Mouse (Mus musculus) kidney, postnatal 0 days (tissue): ENCODE results near the gene Fgfr2. TPM values are rescaled to one million over a fixed set of nuclear protein-coding genes. Genes with fewer than 3 reads are reported as not detected.

ENCODE experiments used
- ATAC-seq: fragments of 200-750 bp; cut with Nextera tagmentation; replicated peaks from 2 replicates; pipeline ENCODE4 v1.8.0; 2017; ENCODE audit warnings: low read depth, moderate number of reproducible peaks, moderate TSS enrichment, moderate library complexity; ENCODE audit not compliant: low FRiP score
- DNase-seq: peaks from one replicate; pipeline ENCODE4 v3.0.0-alpha.2; 2016; ENCODE audit warnings: low spot score
- H3K27ac ChIP-seq: fragments of 300-500 bp; sonication (generic); 2 replicates; pipeline ENCODE4 v1.5.1; 2014; ENCODE audit warnings: mild to moderate bottlenecking
- H3K27me3 ChIP-seq: fragments of 300-500 bp; sonication (generic); 2 replicates; pipeline ENCODE4 v1.6.1; 2014; ENCODE audit warnings: low read length, mixed read lengths; ENCODE audit not compliant: insufficient read depth
- H3K36me3 ChIP-seq: fragments of 300-500 bp; sonication (generic); 2 replicates; pipeline ENCODE4 v1.6.1; 2014; ENCODE audit warnings: low read length, mixed read lengths; ENCODE audit not compliant: insufficient read depth
- H3K4me1 ChIP-seq: fragments of 300-500 bp; sonication (generic); replicated peaks from 2 replicates; pipeline ENCODE4 v1.6.1; 2014; ENCODE audit warnings: antibody characterized with exemption, low read length, mixed read lengths; ENCODE audit not compliant: insufficient read depth
- H3K4me2 ChIP-seq: fragments of 300-500 bp; sonication (generic); 2 replicates; pipeline ENCODE4 v1.6.1; 2014; ENCODE audit warnings: mild to moderate bottlenecking, low read length, moderate library complexity, mixed read lengths
- H3K4me3 ChIP-seq: fragments of 300-500 bp; sonication (generic); replicated peaks from 2 replicates; pipeline ENCODE4 v1.5.1; 2014; ENCODE audit warnings: low read depth, low read length
- H3K9ac ChIP-seq: fragments of 300-500 bp; sonication (generic); 2 replicates; pipeline ENCODE4 v1.6.1; 2014; ENCODE audit warnings: low read depth, low read length
- H3K9me3 ChIP-seq: fragments of 300-500 bp; sonication (generic); replicated peaks from 2 replicates; pipeline ENCODE4 v1.6.1; 2016; ENCODE audit warnings: low read length, inconsistent platforms, mixed read lengths
- CTCF ChIP-seq: IDR thresholded peaks from 2 replicates; pipeline ENCODE4 v1.5.1; 2016; ENCODE audit warnings: antibody characterized with exemption, low read depth, mild to moderate bottlenecking, moderate library complexity
- WGBS: fragments of 180-500 bp; shearing (Covaris S2); extraction: QIAGEN DNeasy Blood & Tissue Kit; methylation state at CpG from one replicate; pipeline ENCODE4 v1.1.7; 2014; 5-methylcytosine and 5-hydroxymethylcytosine counted together
- polyA plus RNA-seq: library from polyadenylated mRNA; unstranded; fragments of >200 nt; fragmentation: Nextera tagmentation; extraction: Ambion mirVana; gene quantifications from 2 replicates; pipeline ENCODE4 v1.2.1, GENCODE M21; 2015

Fgfr2 gene
- polyA plus RNA-seq, 1 experiment from 2014 or later = 79.8 TPM

DNA sequence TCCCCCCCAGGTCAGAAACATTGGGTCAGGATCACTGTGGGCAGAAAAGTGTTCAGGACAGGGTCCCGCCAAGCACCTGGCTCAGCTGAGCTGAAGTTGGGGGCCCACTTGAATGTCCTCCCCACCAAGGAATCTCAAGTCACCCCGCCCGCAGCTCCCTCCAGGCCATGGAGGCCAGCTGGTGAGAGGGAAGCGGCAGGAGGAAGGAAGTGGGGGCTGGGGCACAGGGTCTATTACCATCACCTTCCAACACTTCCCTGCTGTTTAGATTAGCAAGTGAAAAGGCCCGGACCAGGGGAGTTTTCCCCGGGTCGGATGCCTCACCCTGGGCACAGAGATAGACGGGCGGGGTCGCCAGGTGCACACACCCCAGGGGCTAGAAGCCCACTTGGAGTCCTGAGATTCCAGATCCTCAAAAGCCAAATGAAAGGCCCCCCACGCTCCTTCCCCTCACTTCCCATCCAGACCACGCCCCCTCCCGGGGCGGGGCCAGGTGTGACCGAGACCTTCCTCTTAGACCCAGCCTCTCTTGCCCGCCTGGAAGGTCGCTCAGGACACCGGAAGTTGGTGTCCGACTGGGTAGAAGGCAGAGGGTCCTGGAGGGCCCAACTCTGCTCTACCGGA is 8.2 kb downstream of the Fgfr2 start:
- Histone ChIP-seq H3K27ac (peak overlapping the region; percentile 79), H3K9me3 (no peaks in the 10 kb centered on the region), H3K4me1 (peaks cover 69% of the 10 kb centered on the region), H3K36me3 (no peaks in the 10 kb centered on the region), H3K4me2 (peak overlapping the region; percentile 47), H3K9ac (peak overlapping the region; percentile 23; the same call in 1 of the 2 replicates), H3K4me3 (peak overlapping the region; percentile 16), H3K27me3 (no peaks in the 10 kb centered on the region)
- ATAC-seq = peak; percentile 44
- WGBS = 15% methylated on average over 20 of the region's 20 CpGs
- TF ChIP-seq CTCF = no peak
- DNase-seq = no peak

DNA sequence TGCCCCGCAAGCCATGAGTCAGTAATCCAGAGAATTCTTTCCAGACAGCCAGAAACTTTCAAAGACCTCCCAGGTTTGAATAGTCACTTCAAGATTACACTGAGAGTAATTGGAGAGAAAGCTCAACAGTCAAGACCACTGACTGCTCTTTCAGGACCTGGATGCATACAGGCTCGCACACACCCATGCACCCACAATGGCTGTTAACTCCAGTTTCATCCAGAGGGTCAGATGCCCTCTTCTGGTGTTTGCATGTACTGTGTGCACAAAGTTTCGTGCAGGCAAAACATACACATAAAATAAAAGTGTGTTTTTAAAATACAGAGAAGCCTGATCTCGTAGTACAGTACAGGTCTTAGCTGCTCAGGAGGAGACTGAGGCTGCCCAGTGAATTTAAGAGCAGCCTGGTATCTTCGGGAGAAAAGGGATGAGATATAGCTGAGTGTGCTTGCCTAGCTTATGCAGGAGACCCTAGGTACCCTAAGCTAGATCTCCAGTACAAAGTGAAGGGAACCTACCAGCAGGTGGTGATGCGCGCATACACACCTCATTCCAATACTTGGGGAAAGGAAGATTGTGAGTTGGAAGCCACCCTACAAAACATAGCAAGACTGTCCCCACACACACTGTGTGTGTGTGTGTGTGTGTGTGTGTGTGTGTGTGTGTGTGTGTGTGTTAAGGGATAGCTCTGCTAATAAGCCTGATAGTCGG is 9.8 kb downstream of the Fgfr2 start:
- H3K27me3 ChIP-seq = no peaks in the 10 kb centered on the region
- 75% methylated on average over 8 of the region's 8 CpGs for WGBS
- no peaks in the 10 kb centered on the region for H3K36me3 ChIP-seq
- H3K9ac ChIP-seq = no peak overlapping the region
- H3K27ac ChIP-seq = peak overlapping the region; percentile 79
- no peak overlapping the region for H3K4me2 ChIP-seq
- H3K4me1 ChIP-seq = peaks cover 66% of the 10 kb centered on the region
- DNase-seq (no peak), ATAC-seq (no peak)
- H3K4me3 ChIP-seq = no peak overlapping the region
- H3K9me3 ChIP-seq = no peaks in the 10 kb centered on the region
- peak; percentile 40; the same call in 1 of the 2 replicates for TF ChIP-seq CTCF

DNA sequence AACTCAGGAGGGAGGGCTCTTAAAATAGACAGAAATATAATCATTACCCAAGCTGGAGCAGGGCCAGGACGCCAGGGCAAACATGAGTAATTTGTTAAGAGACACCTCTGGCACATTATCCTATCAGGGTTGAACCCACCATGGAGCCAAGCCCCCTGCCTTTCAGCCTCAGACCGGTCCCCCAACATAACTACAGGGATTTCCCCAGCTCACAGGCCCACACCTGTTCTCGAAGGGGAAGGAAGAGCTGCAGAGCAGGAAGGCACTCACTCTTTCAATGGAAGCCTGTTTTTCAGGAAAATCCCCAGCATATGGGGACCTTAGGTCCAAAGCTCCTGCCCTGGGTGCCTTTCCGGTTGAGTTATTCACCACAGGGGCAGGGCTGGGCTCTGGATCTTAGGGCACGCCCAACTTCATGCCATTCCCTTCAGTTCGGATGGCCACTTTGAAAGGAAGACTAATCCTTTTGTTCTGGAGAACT is 10.8 kb downstream of the Fgfr2 start:
- Histone ChIP-seq H3K27ac (peak overlapping the region; percentile 79), H3K27me3 (no peaks in the 10 kb centered on the region), H3K4me2 (peak overlapping the region; percentile 18), H3K36me3 (no peaks in the 10 kb centered on the region), H3K4me1 (peaks cover 59% of the 10 kb centered on the region), H3K4me3 (no peak overlapping the region), H3K9ac (no peak overlapping the region), H3K9me3 (no peaks in the 10 kb centered on the region)
- no peak for TF ChIP-seq CTCF
- 23% methylated on average over 6 of the region's 6 CpGs for WGBS
- peak; percentile 63 for DNase-seq
- ATAC-seq = peak; percentile 69

DNA sequence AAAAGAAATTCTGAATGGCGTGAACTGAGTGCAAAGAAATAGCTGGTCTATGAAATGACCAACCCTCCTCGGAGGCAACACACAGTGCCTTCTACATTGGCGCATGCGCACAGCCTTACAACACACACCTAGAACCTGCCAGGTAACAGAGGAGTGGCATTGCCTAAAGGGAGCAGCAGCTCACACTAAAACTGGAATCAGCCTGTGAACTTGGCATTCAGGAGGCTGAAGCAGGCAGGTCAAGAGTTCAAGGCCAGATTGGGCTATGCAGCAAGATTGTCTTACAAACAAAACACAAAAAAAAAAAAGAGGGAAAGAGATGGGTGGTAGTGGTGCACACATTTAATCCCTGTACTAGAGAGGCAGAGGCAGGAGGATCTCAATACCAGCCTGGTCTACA is 13.7 kb downstream of the Fgfr2 start:
- DNase-seq (no peak), ATAC-seq (no peak)
- no peak overlapping the region for H3K9ac ChIP-seq
- WGBS = 89% methylated on average over 4 of the region's 4 CpGs
- no peak for TF ChIP-seq CTCF
- H3K27ac ChIP-seq = no peak overlapping the region
- H3K36me3 ChIP-seq = no peaks in the 10 kb centered on the region
- no peak overlapping the region for H3K4me3 ChIP-seq
- H3K27me3 ChIP-seq = no peaks in the 10 kb centered on the region
- H3K4me1 ChIP-seq = peaks cover 41% of the 10 kb centered on the region
- no peaks in the 10 kb centered on the region for H3K9me3 ChIP-seq
- no peak overlapping the region for H3K4me2 ChIP-seq

DNA sequence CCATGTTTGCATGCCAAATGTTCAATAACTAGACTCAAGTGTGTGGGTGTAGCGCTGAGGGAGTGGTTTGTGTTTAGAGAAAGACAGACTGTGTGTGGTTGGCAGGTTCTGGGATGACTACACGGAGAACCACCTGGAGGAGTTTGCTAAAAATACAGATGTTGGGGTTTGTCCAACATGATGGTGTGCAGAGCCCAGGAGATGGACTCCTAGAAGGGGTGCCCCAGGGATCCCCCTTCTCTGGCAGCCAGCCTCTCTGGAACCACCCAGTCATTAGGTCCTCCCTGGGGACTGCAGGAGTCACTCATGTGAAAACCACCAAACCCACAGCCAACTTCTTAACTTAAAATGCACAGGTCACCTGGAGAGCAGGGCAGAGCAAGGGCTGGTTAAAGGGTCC is 14.5 kb downstream of the Fgfr2 start:
- no peaks in the 10 kb centered on the region for H3K27me3 ChIP-seq
- H3K27ac ChIP-seq = no peak overlapping the region
- no peaks in the 10 kb centered on the region for H3K9me3 ChIP-seq
- no peak overlapping the region for H3K4me2 ChIP-seq
- no peak overlapping the region for H3K9ac ChIP-seq
- H3K4me1 ChIP-seq = peaks cover 34% of the 10 kb centered on the region
- H3K4me3 ChIP-seq = no peak overlapping the region
- ATAC-seq (no peak), DNase-seq (no peak)
- no peaks in the 10 kb centered on the region for H3K36me3 ChIP-seq
- no peak for TF ChIP-seq CTCF
- WGBS = 79% methylated on average over 2 of the region's 2 CpGs

DNA sequence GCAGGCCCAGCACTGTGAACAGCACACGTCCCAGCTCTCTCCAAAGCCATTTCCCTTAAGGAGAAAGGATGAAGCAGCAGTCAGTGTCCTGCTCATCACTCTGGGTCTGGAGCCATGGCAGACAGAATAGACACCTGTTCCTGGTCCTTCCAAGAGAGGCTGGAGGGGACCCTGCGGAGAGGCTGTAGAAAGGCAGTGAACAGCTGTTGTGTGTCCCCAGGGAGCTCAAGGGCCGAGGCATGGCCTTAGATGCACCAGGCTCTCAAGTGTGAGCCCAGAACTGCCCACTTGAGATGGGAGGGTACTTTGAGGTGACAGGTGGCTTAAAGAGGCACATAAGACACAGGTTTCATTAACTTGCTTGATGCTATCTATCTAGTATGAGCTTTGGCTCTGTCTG is 20.6 kb downstream of the Fgfr2 start:
- H3K27ac ChIP-seq = no peak overlapping the region
- 69% methylated on average over 3 of the region's 3 CpGs for WGBS
- no peaks in the 10 kb centered on the region for H3K9me3 ChIP-seq
- H3K4me2 ChIP-seq = no peak overlapping the region
- H3K9ac ChIP-seq = no peak overlapping the region
- peaks cover 35% of the 10 kb centered on the region for H3K4me1 ChIP-seq
- no peak for ATAC-seq
- no peak for TF ChIP-seq CTCF
- H3K27me3 ChIP-seq = no peaks in the 10 kb centered on the region
- H3K36me3 ChIP-seq = no peaks in the 10 kb centered on the region
- no peak for DNase-seq
- no peak overlapping the region for H3K4me3 ChIP-seq
